Comparison of ENCODE assay signal across 18 mouse cellular contexts in the genomic region with DNA sequence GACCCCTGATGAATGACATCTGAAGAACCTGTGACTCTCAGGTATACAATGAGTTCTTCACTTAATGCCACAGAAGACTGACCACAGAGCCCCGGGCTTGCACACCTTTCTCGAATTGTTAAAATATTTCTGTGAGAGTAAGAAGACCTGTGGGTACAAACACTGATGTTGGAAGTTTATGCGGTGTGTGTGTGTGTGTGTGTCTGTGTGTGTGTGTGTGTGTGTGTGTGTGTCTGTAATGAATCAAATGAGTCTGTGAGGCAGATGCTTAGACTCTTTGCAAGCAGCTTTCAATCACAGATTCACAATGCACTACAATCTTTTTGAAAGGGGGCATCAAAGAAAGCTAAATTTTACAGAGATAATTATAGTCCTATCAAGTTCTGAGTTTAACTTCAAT.
DNase-seq lines count a peak whose midpoint lies in the region; ATAC-seq and TF ChIP-seq lines count a peak whose summit lies in the region.
"Had no signal": no experiment of that assay in that cellular context is flagged by ENCODE, and none has a peak within 500 bp of the region (broad histone marks: within the 10 kb centered on the region; RNA-seq: fewer than 3 reads in every experiment).

No protein-coding gene starts in this region.

- 67% methylated on average over 3 of the region's 3 CpGs for WGBS in forebrain, embryonic 12.5 days
- 84% methylated on average over 3 of the region's 3 CpGs for WGBS in forebrain, embryonic 10.5 days
- WGBS in hindbrain, embryonic 16.5 days, result 70% methylated on average over 3 of the region's 3 CpGs
- 65% methylated on average over 3 of the region's 3 CpGs for WGBS in hindbrain, postnatal 0 days
- WGBS in forebrain, embryonic 15.5 days, result 38% methylated on average over 3 of the region's 3 CpGs

- no peak for DNase-seq in forebrain, embryonic 10.5 days (ENCODE audit: extremely low spot score, low spot score)
- DNase-seq in hindbrain, postnatal 0 days (ENCODE audit: low spot score), result no peak
- no peak for DNase-seq in lung, postnatal 4 days
- DNase-seq: adrenal gland, postnatal 25 days; gastrocnemius, postnatal 14 days; heart, adult 2 months; kidney, adult 8-10 months had no signal

- H3K9me3 ChIP-seq in forebrain, embryonic 12.5 days, result peaks cover 8% of the 10 kb centered on the region
- peaks cover 16% of the 10 kb centered on the region for H3K9me3 ChIP-seq in forebrain, embryonic 10.5 days
- peaks cover 3% of the 10 kb centered on the region; the same call in 1 of the 2 replicates for H3K9me3 ChIP-seq in hindbrain, embryonic 16.5 days (ENCODE audit: control insufficient read depth, low read length)
- H3K9me3 ChIP-seq in hindbrain, postnatal 0 days (ENCODE audit: low read length), result peaks cover 12% of the 10 kb centered on the region; the same call in 1 of the 2 replicates
- H3K9me3 ChIP-seq in forebrain, embryonic 15.5 days, result 0 out of 2 replicates have a peak, but pooled peaks cover 8% of the 10 kb centered on the region

- H3K4me1 ChIP-seq in forebrain, embryonic 12.5 days, result no peaks in the 10 kb centered on the region; the same call in 1 of the 2 replicates
- peaks cover 5% of the 10 kb centered on the region; the same call in 1 of the 2 replicates for H3K4me1 ChIP-seq in forebrain, embryonic 10.5 days
- H3K4me1 ChIP-seq in hindbrain, embryonic 16.5 days (ENCODE audit: control insufficient read depth, insufficient read depth, low read depth, low read length), result no peaks in the 10 kb centered on the region
- no peaks in the 10 kb centered on the region for H3K4me1 ChIP-seq in hindbrain, postnatal 0 days (ENCODE audit: insufficient read depth, low read length)
- peaks cover 10% of the 10 kb centered on the region for H3K4me1 ChIP-seq in forebrain, embryonic 15.5 days
- H3K4me1 ChIP-seq: heart, embryonic 12.5 days; hindbrain, embryonic 10.5 days had no signal

- no peak overlapping the region for H3K4me3 ChIP-seq in forebrain, embryonic 12.5 days (replicated peaks)
- H3K4me3 ChIP-seq in forebrain, embryonic 10.5 days, result no peak overlapping the region
- no peak overlapping the region for H3K4me3 ChIP-seq in hindbrain, embryonic 16.5 days (ENCODE audit: low read length)
- H3K4me3 ChIP-seq in hindbrain, postnatal 0 days (ENCODE audit: low read length), result no peak overlapping the region
- H3K4me3 ChIP-seq in forebrain, embryonic 15.5 days, result no peak overlapping the region
- H3K4me3 ChIP-seq: embryonic facial prominence, embryonic 10.5 days; heart, adult 2 months; heart, embryonic 12.5 days; hindbrain, embryonic 10.5 days had no signal

- no peaks in the 10 kb centered on the region for H3K27me3 ChIP-seq in forebrain, embryonic 12.5 days
- no peaks in the 10 kb centered on the region for H3K27me3 ChIP-seq in forebrain, embryonic 10.5 days (ENCODE audit: poor library complexity, severe bottlenecking)
- no peaks in the 10 kb centered on the region for H3K27me3 ChIP-seq in hindbrain, embryonic 16.5 days (replicated peaks; ENCODE audit: control insufficient read depth, insufficient read depth, low read length)
- H3K27me3 ChIP-seq in hindbrain, postnatal 0 days (ENCODE audit: insufficient read depth, low read length), result no peaks in the 10 kb centered on the region
- no peaks in the 10 kb centered on the region for H3K27me3 ChIP-seq in forebrain, embryonic 15.5 days
- H3K27me3 ChIP-seq: CH12.LX; heart, embryonic 12.5 days; Patski had no signal

- no peak overlapping the region for H3K4me2 ChIP-seq in forebrain, embryonic 12.5 days
- no peak overlapping the region for H3K4me2 ChIP-seq in hindbrain, embryonic 16.5 days (ENCODE audit: low read length)
- no peak overlapping the region for H3K4me2 ChIP-seq in hindbrain, postnatal 0 days (ENCODE audit: low read depth, low read length)
- no peak overlapping the region for H3K4me2 ChIP-seq in forebrain, embryonic 15.5 days (replicated peaks)
- H3K4me2 ChIP-seq: heart, embryonic 12.5 days had no signal

- ATAC-seq in forebrain, embryonic 12.5 days (ENCODE audit: low FRiP score), result 0 out of 2 replicates have a peak, but pooled peaks have one; percentile 20
- ATAC-seq in hindbrain, embryonic 16.5 days, result 0 out of 2 replicates have a peak, but pooled peaks have one; percentile 24
- no peak for ATAC-seq in hindbrain, postnatal 0 days
- peak; percentile 57; the same call in 1 of the 2 replicates for ATAC-seq in forebrain, embryonic 15.5 days (replicated peaks)
- ATAC-seq: activated CD4-positive, CD25-positive, alpha-beta regulatory T cell, adult 4 months; inflammation-experienced regulatory T-cells, adult 6 months; intestine, postnatal 0 days; Patski had no signal

- no peak overlapping the region for H3K27ac ChIP-seq in forebrain, embryonic 12.5 days
- H3K27ac ChIP-seq in forebrain, embryonic 10.5 days, result no peak overlapping the region
- no peak overlapping the region for H3K27ac ChIP-seq in hindbrain, embryonic 16.5 days (ENCODE audit: low read depth, low read length)
- H3K27ac ChIP-seq in hindbrain, postnatal 0 days, result no peak overlapping the region
- no peak overlapping the region for H3K27ac ChIP-seq in forebrain, embryonic 15.5 days (replicated peaks)
- H3K27ac ChIP-seq: embryonic facial prominence, embryonic 10.5 days; heart, adult 2 months; hindbrain, embryonic 10.5 days had no signal

- H3K9ac ChIP-seq in forebrain, embryonic 12.5 days, result no peak overlapping the region
- no peak overlapping the region for H3K9ac ChIP-seq in hindbrain, embryonic 16.5 days (ENCODE audit: low read depth, low read length)
- H3K9ac ChIP-seq in hindbrain, postnatal 0 days (replicated peaks; ENCODE audit: low read length), result no peak overlapping the region
- H3K9ac ChIP-seq in forebrain, embryonic 15.5 days (replicated peaks), result no peak overlapping the region
- H3K9ac ChIP-seq: heart, embryonic 12.5 days had no signal

- no peaks in the 10 kb centered on the region for H3K36me3 ChIP-seq in forebrain, embryonic 12.5 days (replicated peaks)
- no peaks in the 10 kb centered on the region; the same call in 1 of the 2 replicates for H3K36me3 ChIP-seq in forebrain, embryonic 10.5 days (replicated peaks)
- no peaks in the 10 kb centered on the region for H3K36me3 ChIP-seq in hindbrain, embryonic 16.5 days (ENCODE audit: control insufficient read depth, insufficient read depth, low read length)
- H3K36me3 ChIP-seq in hindbrain, postnatal 0 days (ENCODE audit: insufficient read depth, low read length), result no peaks in the 10 kb centered on the region
- H3K36me3 ChIP-seq in forebrain, embryonic 15.5 days, result no peaks in the 10 kb centered on the region
- H3K36me3 ChIP-seq: embryonic facial prominence, embryonic 10.5 days; heart, embryonic 12.5 days; hindbrain, embryonic 10.5 days had no signal

- TF ChIP-seq CTCF in hindbrain, postnatal 0 days (IDR thresholded peaks at IDR 0.05; ENCODE audit: low read depth), result no peak
